Mouse (Mus musculus) left cerebral cortex, adult 2 months (tissue): ENCODE results near the gene Npepps. TPM values are rescaled to one million over a fixed set of nuclear protein-coding genes. Genes with fewer than 3 reads are reported as not detected.
A peak's percentile ranks its signal among the peaks of the same experiment; 100 is the strongest.

Experiments used
- DNase-seq, 2 experiments: peaks; one replicate each; pipeline ENCODE4 v3.0.0; 2021 to 2022; ENCODE audit warnings: low spot score in 2 of 2, mixed read lengths in 1 of 2; ENCODE audit errors: extremely low spot score in 1 of 2
- H3K27ac ChIP-seq: fragments of 200-600 bp; 2 replicates; pipeline ENCODE4 v1.8.1; 2022
- H3K4me3 ChIP-seq: fragments of 200-600 bp; 2 replicates; pipeline ENCODE4 v1.8.1; 2022
- CTCF ChIP-seq: fragments of 200-600 bp; IDR thresholded peaks from 2 replicates; pipeline ENCODE4 v1.8.1; 2022; ENCODE audit warnings: antibody characterized with exemption, mild to moderate bottlenecking, moderate library complexity
- intact Hi-C: fragments of 180-260 bp; cut with DNase I; formaldehyde crosslinking; loops from one replicate; pipeline ENCODE4 v1.15.1; 2025
- total RNA-seq, 2 experiments: library from RNA; stranded (reverse); gene quantifications; 2 replicates each; pipeline ENCODE4 v1.2.3; 2021

The Npepps gene
- total RNA-seq, 2 experiments from 2014 or later = 142 to 143 TPM

DNA sequence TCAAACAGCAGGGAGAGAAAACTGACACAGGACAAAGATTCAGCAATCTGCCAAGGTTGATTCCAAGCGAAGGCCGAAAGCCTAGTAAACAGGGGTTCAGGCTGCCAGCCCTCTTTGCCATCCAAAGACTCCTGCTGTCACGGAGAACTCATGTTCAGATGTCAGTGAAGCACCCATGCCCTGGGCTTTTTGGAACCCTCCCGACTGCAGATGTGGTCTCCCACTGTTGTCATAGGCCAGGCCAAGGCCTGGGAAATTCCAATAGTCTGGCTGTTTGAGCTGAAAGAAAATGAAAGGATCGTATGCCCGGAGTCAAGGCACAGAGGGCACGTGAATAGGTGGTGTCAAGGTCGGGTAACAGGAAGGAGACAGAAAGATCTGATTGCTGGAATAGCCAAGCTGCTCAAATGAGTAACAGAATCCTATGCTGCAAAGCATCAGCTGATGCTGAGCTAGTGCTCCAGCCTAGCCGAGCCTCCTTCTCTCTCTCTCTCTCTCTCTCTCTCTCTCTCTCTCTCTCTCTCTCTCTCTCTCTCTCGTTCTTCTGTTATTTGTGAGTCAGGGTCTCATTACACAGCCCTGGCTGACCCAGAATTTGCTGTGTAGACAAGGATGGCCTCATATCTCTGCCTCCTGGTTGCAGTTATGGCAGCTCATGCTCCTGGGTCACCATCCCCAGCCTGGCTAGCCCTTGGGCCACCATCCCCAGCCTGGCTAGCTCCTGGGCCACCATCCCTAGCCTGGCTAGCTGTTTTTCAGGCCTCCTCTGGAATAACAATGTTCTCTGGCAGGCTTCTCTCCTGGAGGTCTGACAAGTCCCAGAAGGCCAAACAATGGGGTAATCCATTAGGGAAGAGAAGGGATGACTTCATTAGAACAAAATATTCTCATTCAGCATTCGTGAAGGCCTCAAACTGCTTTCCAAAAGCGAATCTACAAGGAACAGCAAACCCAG, 9.1 kb upstream of the Npepps start:
- DNase-seq = peak in 1 of 2 experiments; percentile 31
- no peak for TF ChIP-seq CTCF
- intact Hi-C loops = no loop called here
- Histone ChIP-seq H3K27ac (peak overlapping the region; percentile 82), H3K4me3 (no peak overlapping the region)

DNA sequence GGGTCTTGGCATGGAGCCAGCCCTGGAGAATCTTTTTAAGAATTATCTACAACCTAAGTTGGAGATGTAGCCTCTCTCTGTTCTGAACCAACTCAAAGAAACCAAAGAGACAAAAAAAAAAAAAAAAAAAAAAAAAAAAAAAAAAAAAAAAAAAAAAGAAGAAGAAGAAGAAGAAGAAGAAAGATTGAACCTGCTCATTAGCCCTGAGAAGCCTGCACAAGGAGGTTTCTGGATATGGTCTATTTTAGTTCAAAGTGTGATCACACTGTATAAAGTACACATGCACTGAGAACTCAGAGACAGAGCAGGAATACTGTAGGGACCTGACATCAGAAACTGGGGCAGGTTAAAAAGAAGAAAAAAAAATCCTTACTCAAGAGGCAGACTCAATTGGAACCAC, 7.2 kb upstream of the Npepps start:
- no peak overlapping the region for H3K27ac ChIP-seq
- TF ChIP-seq CTCF = no peak
- no peak for DNase-seq
- no peak overlapping the region for H3K4me3 ChIP-seq
- intact Hi-C loops = no loop called here

DNA sequence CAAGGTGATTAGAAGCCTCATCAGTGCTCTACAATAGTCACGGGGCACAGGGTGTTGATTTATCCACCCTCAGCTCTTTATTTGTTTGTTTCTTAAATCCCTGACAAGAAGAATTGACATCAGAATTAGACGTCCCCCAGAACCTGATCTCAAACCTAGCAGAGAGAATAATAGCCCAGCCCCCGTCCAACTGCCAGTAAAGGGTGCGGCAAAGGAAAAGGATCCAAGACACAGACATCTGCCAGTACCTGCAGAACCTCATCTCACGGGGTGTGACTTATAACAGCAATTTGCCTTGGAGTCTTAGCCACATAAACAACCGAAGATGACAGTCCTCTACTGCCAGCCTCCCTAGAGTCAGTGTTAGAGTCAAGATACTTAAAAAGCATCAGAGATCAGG, 6.5 kb upstream of the Npepps start:
- no peak overlapping the region for H3K27ac ChIP-seq
- no peak for DNase-seq
- no peak overlapping the region for H3K4me3 ChIP-seq
- intact Hi-C loops = no loop called here
- TF ChIP-seq CTCF = no peak

DNA sequence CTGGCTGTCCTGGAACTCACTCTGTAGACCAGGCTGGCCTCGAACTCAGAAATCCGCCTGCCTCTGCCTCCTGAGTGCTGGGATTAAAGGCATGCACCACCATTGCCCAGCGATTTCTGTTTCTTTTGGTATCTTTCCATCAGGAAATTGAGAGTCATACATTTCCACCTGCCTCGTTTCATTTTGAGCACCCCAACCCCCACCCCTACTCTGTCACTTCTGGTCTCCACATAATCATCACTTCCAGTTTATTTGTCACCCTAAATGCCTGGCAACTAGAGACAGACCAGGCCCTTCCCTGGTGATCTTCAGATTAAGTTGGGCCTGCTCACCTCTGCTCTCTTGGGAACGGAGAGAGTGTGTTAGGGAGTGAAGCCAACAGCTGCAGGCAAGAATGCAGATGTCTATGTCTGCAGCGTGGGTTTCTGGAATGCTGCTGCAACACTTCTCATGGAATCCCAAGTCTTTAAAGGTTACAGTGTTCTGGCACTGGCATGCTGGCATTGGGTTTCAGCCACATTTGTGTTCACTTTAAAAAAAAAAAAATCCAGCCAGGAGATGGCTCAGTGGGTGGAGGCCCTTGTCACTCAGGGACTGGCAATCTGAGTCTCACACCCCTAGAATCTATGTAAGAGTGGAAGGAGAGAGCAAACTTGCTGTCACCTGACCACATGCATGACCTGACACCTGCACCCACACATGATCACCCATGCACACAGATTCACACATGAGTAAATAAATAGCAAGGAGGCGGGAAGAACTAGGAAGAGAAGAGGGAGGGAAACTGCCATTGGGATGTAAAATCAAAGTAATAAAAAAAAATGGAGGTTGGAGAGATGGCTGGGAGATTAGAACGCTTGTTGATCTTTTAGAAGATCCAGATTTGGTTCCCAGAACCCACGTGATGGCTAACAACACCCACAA, 5.7 kb upstream of the Npepps start:
- no peak overlapping the region for H3K27ac ChIP-seq
- intact Hi-C loops = no loop called here
- DNase-seq = no peak

DNA sequence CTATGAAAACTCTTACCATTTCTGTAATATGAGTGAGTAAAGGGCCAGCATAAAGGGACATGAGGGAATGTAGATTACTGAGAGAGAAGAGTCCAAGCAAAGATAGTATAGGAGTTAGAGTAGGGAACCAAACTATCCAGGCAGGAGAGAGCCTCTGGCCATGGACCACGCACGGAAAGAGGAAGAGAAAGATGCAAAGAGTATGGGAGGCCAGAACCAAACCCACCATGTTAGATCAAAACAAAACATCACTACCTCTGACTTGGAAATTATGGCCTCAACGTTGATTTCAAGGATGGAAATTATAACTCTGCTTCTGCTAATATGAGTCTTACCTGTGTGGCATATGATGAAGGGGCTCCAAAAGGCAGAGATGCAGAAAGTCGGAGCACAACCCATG, 4.4 kb upstream of the Npepps start:
- intact Hi-C loops = no loop called here

More for the DNA sequence above, 5.7 kb upstream of the Npepps start:
- H3K4me3 ChIP-seq = no peak overlapping the region
- no peak for TF ChIP-seq CTCF

DNA sequence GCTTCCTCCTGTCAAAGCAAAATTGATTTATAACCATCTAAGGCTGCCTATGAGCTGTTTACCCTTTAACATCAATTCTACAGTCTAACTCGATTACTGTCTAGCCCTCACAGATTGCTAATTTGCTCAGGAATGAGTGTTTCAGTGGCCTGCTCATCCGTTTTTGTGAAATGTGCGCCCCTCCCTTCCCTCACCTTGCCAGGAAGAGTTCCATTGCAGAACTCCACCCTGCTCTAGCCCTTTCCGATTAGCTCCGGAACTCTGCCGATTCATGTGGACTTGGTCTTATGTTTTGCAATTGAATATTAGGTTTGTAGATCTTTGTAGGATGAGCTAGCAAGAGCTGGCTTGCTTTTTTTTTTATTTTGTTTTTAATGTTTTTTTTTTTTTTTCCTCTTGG, 1.7 kb upstream of the Npepps start:
- Histone ChIP-seq H3K4me3 (no peak overlapping the region), H3K27ac (no peak overlapping the region)
- DNase-seq = no peak
- TF ChIP-seq CTCF = no peak
- intact Hi-C loops = no loop called here

More for the DNA sequence above, 4.4 kb upstream of the Npepps start:
- Histone ChIP-seq H3K27ac (no peak overlapping the region), H3K4me3 (no peak overlapping the region)
- no peak for TF ChIP-seq CTCF
- DNase-seq = no peak

DNA sequence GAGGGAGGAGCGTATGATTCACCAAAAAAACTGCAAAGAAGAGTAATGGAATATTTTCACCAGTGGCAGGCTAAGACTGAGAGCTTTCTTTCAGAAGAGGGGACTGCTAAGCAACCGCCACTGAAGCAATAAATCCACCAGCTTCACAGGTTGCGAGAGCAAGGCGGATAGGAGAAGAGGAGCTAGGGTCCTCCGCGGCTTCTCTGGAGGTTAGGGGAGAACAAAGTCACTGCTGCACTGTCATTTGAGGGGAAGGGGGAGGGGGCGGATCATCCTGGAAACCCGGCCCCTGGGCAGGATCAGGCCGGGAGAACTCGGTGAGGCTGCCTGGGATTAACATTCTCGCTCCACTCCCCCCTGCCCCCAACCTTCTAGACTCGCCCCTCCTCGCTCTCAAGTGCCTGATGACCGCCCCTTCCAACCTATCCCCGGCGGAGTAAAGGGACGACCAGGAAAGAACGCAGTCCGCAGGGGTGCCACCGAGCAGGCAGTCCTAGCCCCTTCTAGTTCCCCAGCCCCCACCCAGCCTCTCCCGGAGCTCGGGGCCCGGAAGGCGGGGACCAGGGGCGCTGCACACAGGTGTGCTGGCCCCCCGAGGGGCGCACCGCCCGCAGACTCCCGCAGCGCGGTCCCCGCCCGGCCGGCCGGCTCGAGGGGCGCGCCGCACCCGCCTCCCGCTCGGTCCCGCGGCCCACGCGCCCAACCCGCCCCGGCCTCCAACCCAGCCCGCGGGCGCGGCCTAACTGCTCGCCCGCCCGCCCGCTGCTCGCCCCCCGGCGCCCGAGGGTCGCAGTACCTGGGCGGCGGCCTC, 828 bp downstream of the Npepps start:
- intact Hi-C loops = loop anchor here (1.0 kb wide), 1 partner anchor 36 kb away; the partner anchor contains the start of gene Mrpl45
- peak overlapping the region; percentile 97 for H3K4me3 ChIP-seq
- H3K27ac ChIP-seq = peak overlapping the region; percentile 100
- DNase-seq = peak; percentile 45 to 55
- no peak for TF ChIP-seq CTCF

DNA sequence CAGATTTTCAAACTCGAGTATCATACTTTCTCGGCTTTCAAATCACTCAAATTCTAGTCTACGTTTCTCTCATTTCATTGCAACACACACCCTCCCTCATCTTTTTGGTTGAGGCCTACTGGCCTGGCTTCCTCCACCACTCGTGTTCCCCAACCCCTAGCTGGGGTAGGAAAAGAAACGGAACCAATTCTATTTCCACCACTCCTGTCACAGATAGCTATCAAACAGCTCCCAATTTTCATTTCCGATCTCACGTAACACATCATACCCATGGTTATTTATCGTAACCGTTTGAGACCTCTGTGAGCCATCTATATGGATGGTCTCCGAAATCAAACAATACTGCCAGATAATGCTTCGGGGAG, 1.4 kb downstream of the Npepps start:
- intact Hi-C loops = no loop called here
- DNase-seq = no peak
- Histone ChIP-seq H3K27ac (peak overlapping the region; percentile 100), H3K4me3 (peak overlapping the region; percentile 97)
- no peak for TF ChIP-seq CTCF

DNA sequence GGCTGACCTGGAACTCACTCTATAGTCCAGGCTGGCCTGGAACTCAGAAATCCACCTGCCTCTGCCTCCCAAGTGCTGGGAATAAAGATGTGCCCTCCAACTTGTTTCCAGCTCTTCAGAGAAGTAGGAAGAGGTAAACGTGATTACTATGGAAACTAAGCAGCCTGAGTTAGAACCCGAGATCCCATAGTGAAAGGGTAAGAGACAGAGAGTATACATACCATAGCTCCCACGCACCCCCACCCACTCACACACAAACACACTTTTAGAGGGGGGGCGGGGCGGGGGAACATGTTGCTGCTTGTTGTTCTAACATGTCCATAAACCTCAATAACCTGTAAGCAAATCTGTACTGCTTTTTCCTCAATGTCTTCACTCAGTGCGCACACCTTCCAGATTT, 2.0 kb downstream of the Npepps start:
- no peak for TF ChIP-seq CTCF
- H3K27ac ChIP-seq = no peak overlapping the region; the same call in 1 of the 2 replicates
- intact Hi-C loops = no loop called here
- H3K4me3 ChIP-seq = peak overlapping the region; percentile 97
- DNase-seq = no peak

DNA sequence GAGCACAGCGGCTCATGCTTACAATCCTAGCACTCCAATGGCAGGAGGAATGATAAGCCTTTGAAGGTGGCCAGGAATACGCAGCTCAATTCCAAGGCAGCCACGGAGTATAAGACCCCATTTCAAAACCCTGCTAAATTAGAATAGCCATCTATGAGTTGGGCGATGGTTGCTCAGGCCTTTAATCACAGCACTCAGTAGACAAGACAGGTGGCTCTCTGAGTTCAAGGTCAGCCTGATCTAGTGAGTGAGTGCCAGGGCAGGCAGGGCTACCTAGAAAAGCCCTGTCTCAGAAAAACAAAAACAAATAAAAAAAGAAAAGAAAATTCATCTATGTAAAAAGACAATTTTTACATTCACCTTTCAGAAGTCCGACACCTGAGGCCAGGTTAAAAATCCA, 3.3 kb downstream of the Npepps start:
- no peak for TF ChIP-seq CTCF
- H3K27ac ChIP-seq = no peak overlapping the region
- intact Hi-C loops = no loop called here
- no peak overlapping the region for H3K4me3 ChIP-seq
- no peak for DNase-seq

DNA sequence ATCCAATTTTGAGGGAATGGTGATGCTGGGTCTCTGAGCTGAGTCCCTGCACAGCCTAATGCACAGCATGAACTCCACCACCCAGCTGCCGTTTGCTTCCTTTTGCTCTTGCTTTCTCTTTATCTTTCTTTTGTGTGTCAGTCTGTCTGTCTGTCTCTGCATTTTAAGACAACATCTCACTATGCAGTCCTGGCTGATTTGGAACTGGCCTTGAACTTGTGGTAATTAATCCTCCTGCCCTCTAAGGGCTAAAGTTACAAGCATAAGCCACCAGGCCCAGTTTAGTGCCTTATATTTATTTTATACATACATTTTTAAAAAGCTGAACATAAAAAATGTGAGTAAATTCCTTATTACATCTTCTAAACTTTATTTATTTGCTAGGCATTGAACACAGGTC, 4.4 kb downstream of the Npepps start:
- Histone ChIP-seq H3K4me3 (no peak overlapping the region), H3K27ac (no peak overlapping the region)
- DNase-seq = no peak
- no peak for TF ChIP-seq CTCF
- intact Hi-C loops = no loop called here
